Mouse (Mus musculus): Measurements from ENCODE around the gene Gemin6.
"Not testable (repeated sequence)": the region's sequence is repeated elsewhere in the genome, so short reads cannot be mapped to it uniquely, and the experiment has no call there.

Gene Gemin6

GRCm38 (mm10) chr17:80234376-80234775 is 10.1 kb downstream of the Gemin6 start:
- DNase-seq (ENCODE audit: low spot score in 2 of 2) = no peak

DNA sequence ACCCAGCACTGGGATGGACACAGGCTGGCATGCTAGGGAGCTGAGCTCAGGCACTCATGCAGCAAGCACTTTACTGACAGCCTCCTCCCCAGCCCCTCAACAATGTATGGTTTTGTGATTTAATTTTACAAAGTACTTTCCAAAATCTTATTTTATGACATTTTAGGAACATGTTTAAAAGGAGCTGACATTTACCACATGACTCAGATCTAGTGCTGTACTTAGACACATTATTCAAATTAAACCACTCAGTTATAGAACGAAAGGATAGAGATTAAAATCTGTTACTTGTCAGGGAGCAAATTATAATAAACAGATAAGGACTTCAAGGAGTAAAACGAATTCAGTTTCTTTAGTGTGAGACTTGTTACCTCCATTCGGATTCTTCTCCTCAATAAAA is 11.2 kb downstream of the Gemin6 start:
- no peak for DNase-seq (ENCODE audit: low spot score in 2 of 2)

GRCm38 (mm10) chr17:80236805-80237204 is 12.6 kb downstream of the Gemin6 start:
- no peak for DNase-seq (ENCODE audit: low spot score in 2 of 2)

DNA sequence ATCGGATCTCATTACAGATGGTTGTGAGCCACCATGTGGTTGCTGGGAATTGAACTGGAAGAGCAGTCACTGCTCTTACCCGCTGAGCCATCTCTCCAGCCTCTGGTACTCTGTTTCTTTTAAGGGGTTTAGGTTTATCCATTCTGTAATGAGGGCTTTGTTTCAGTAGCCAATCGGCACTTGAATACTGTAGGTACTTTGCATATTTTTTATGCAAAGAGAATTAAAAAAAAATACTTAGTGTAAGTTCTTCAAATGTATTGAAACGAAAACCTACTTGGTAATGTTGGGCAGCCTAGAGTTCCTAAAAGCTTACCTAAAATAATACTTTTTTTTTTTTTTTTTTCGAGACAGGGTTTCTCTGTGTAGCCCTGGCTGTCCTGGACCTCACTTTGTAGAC is 13.2 kb downstream of the Gemin6 start:
- no peak for DNase-seq (ENCODE audit: low spot score in 2 of 2)

- DNase-seq (ENCODE audit: low spot score in 2 of 2) = no peak
These were observed 17.4 kb downstream of the Gemin6 start for GRCm38 (mm10) chr17:80241594-80241993.

GRCm38 (mm10) chr17:80243116-80243515 is 18.9 kb downstream of the Gemin6 start:
- no peak for DNase-seq (ENCODE audit: low spot score in 2 of 2)

GRCm38 (mm10) chr17:80252757-80253525 is 28.7 kb downstream of the Gemin6 start:
- DNase-seq (ENCODE audit: low spot score in 2 of 2) = no peak

GRCm38 (mm10) chr17:80254421-80254820 is 30.2 kb downstream of the Gemin6 start:
- no peak for DNase-seq (ENCODE audit: low spot score in 2 of 2)

DNA sequence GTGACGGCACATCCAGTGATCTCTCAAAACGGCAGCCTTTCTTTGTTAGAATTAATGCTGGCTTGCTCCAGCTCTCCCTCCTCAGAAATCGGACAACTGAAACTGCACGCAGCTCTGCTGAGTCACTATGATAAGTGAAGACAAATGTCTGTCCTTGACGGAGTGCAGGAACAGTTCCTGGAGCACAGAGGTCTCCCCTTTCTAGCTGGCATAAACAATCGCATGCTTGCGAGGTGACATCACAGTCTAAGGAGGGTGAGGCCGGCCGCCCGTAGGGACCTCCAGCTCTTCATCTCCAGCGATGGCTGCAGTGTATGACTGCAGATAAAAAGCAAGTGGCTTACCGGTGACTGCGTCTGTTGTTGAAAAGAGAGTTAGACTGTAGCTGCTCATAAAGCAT is 31.0 kb downstream of the Gemin6 start:
- peak; percentile 32 to 59 for DNase-seq (ENCODE audit: low spot score in 2 of 2)

- DNase-seq (ENCODE audit: low spot score in 2 of 2) = no peak
These were observed 42.8 kb downstream of the Gemin6 start for GRCm38 (mm10) chr17:80267065-80267464.

DNA sequence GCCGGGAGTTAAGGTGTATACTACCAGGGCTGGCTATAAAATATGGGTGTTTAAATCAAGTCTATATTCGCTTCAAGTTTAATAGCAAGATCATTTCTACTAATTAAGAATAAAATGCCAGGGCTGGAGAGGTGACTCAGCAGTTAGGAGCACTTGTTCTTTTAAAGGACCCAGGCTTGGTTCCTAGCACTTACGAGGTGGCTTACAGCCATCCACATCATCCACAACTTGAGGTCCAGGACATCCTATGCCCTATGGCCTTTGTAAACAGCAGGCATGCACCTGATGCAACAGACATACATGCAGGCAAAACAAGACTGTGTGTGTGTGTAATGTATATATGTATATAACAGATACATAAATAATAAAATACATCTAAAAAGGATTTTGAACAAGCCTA is 43.9 kb downstream of the Gemin6 start:
- no peak for DNase-seq (ENCODE audit: low spot score in 2 of 2)

- not testable (repeated sequence) for DNase-seq (ENCODE audit: low spot score in 2 of 2)
These were observed 46.4 kb downstream of the Gemin6 start for GRCm38 (mm10) chr17:80270622-80271021.

Measured in urinary bladder, adult 18-20 months (tissue).